Mouse (Mus musculus): Measurements from ENCODE around the gene H2al1f. TPM values are rescaled to one million over a fixed set of nuclear protein-coding genes. Genes with fewer than 3 reads are reported as not detected.
"Not testable (repeated sequence)": the region's sequence is repeated elsewhere in the genome, so short reads cannot be mapped to it uniquely, and the experiment has no call there.

Gene H2al1f
- not detected for total RNA-seq (2021)
- long read RNA-seq, experiment 1: 0 reads
- long read RNA-seq, experiment 2: 0 reads

- intact Hi-C loops (cut with DNase I); DNase-seq: not testable (repeated sequence)
Measured at GRCm38 (mm10) chrX:11314858-11315257, at the start of gene H2al1f. Gene H2al1f, plus strand, starts transcription at chrX:11315158.

- intact Hi-C loops (cut with DNase I): no loop called here
- DNase-seq: peak; percentile 12 to 21
Measured at GRCm38 (mm10) chrX:11267791-11268190, 47.2 kb upstream of the H2al1f start.

GRCm38 (mm10) chrX:11269074-11269473 is 45.9 kb upstream of the H2al1f start:
- intact Hi-C loops (cut with DNase I): no loop called here

GRCm38 (mm10) chrX:11273190-11273589 is 41.8 kb upstream of the H2al1f start:
- no peak for DNase-seq

More at GRCm38 (mm10) chrX:11269074-11269473, 45.9 kb upstream of the H2al1f start:
- DNase-seq: peak; percentile 16 to 32

GRCm38 (mm10) chrX:11277083-11277482 is 37.9 kb upstream of the H2al1f start:
- no peak for DNase-seq
- intact Hi-C loops (cut with DNase I): no loop called here

More at GRCm38 (mm10) chrX:11273190-11273589, 41.8 kb upstream of the H2al1f start:
- intact Hi-C loops (cut with DNase I): no loop called here

GRCm38 (mm10) chrX:11280741-11281140 is 34.2 kb upstream of the H2al1f start:
- DNase-seq: no peak
- intact Hi-C loops (cut with DNase I): no loop called here

- DNase-seq: peak; percentile 3 to 42
- intact Hi-C loops (cut with DNase I): no loop called here
Measured at GRCm38 (mm10) chrX:11288306-11288882, 26.6 kb upstream of the H2al1f start.

GRCm38 (mm10) chrX:11289244-11289643 is 25.7 kb upstream of the H2al1f start:
- intact Hi-C loops (cut with DNase I): no loop called here
- DNase-seq: no peak

- intact Hi-C loops (cut with DNase I); DNase-seq: not testable (repeated sequence)
Measured at GRCm38 (mm10) chrX:11298957-11299356, 16.0 kb upstream of the H2al1f start, which contains the start of gene H2al1a. Gene H2al1a, plus strand, starts transcription at chrX:11299257.

GRCm38 (mm10) chrX:11302132-11302531 is 12.8 kb upstream of the H2al1f start, which contains the start of gene H2al1b:
Gene H2al1b, plus strand, starts transcription at chrX:11302432.
- DNase-seq; intact Hi-C loops (cut with DNase I): not testable (repeated sequence)

- DNase-seq; intact Hi-C loops (cut with DNase I): not testable (repeated sequence)
Measured at GRCm38 (mm10) chrX:11305355-11305754, 9.6 kb upstream of the H2al1f start, which contains the start of gene H2al1c. Gene H2al1c, plus strand, starts transcription at chrX:11305655.

- intact Hi-C loops (cut with DNase I); DNase-seq: not testable (repeated sequence)
Measured at GRCm38 (mm10) chrX:11308524-11308923, 6.4 kb upstream of the H2al1f start, which contains the start of gene H2al1d. Gene H2al1d, plus strand, starts transcription at chrX:11308824.

GRCm38 (mm10) chrX:11311634-11312033 is 3.3 kb upstream of the H2al1f start, which contains the start of gene H2al1e:
Gene H2al1e, plus strand, starts transcription at chrX:11311934.
- DNase-seq; intact Hi-C loops (cut with DNase I): not testable (repeated sequence)

- intact Hi-C loops (cut with DNase I); DNase-seq: not testable (repeated sequence)
Measured at GRCm38 (mm10) chrX:11317956-11318355, 3.0 kb downstream of the H2al1f start, which contains the start of gene H2al1g. Gene H2al1g, plus strand, starts transcription at chrX:11318256.

- DNase-seq; intact Hi-C loops (cut with DNase I): not testable (repeated sequence)
Measured at GRCm38 (mm10) chrX:11321192-11321591, 6.2 kb downstream of the H2al1f start, which contains the start of gene H2al1h. Gene H2al1h, plus strand, starts transcription at chrX:11321492.

- DNase-seq; intact Hi-C loops (cut with DNase I): not testable (repeated sequence)
Measured at GRCm38 (mm10) chrX:11324359-11324758, 9.4 kb downstream of the H2al1f start, which contains the start of gene H2al1i. Gene H2al1i, plus strand, starts transcription at chrX:11324659.

GRCm38 (mm10) chrX:11327522-11327921 is 12.6 kb downstream of the H2al1f start, which contains the start of gene H2al1j:
Gene H2al1j, plus strand, starts transcription at chrX:11327822.
- intact Hi-C loops (cut with DNase I): not testable (repeated sequence)

GRCm38 (mm10) chrX:11345762-11346161 is 30.8 kb downstream of the H2al1f start:
- intact Hi-C loops (cut with DNase I): no loop called here
- DNase-seq: peak; percentile 1 to 9

More at GRCm38 (mm10) chrX:11327522-11327921, 12.6 kb downstream of the H2al1f start, which contains the start of gene H2al1j:
- DNase-seq: not testable (repeated sequence)

GRCm38 (mm10) chrX:11346756-11347155 is 31.8 kb downstream of the H2al1f start:
- no peak for DNase-seq
- intact Hi-C loops (cut with DNase I): no loop called here

GRCm38 (mm10) chrX:11360823-11361222 is 45.9 kb downstream of the H2al1f start:
- intact Hi-C loops (cut with DNase I): no loop called here
- no peak for DNase-seq

- no peak for DNase-seq
- intact Hi-C loops (cut with DNase I): no loop called here
Measured at GRCm38 (mm10) chrX:11361261-11361660, 46.3 kb downstream of the H2al1f start.
